Mouse (Mus musculus): ENCODE measurements at regions not wholly inside any gene's neighbourhood (a gene's known extent, or its start where the extent isn't known, plus 50 kb on each side); places are given as distances from the start of the nearest gene placed in this dataset.

DNA sequence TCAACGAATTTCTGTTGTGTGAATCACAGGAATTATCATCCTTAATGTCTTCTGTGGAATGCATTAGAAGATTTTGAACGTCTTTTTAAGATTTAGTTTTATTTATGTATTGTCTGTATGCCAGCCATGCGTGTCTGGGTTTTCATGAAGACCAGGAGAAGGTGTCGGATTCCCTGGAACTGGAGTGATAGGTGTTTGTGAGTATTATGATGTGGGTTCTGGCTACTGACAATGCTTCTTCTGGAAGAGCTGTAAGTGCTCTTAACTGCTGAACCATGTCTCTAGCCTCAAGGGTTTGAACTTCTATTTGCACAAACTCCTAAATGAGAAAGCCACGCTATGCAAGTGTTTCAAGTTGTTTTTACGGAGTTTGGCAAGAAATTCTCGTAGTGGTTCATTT, 296.5 kb downstream of the Sdhaf3 start:
- no peaks in the 10 kb centered on the region for H3K9me3 ChIP-seq (ENCODE audit: low read length)
- no peak for DNase-seq (ENCODE audit: low spot score)
- no peak for ATAC-seq
- no peak overlapping the region for H3K27ac ChIP-seq (ENCODE audit: low read length)
- H3K27me3 ChIP-seq (replicated peaks; ENCODE audit: insufficient read depth, low read length) = no peaks in the 10 kb centered on the region
- H3K4me1 ChIP-seq (ENCODE audit: insufficient read depth, low read depth, low read length) = no peaks in the 10 kb centered on the region
- H3K9ac ChIP-seq (replicated peaks; ENCODE audit: low read depth) = no peak overlapping the region
- no peak overlapping the region for H3K4me3 ChIP-seq (ENCODE audit: low read depth, low read length)
- H3K4me2 ChIP-seq (replicated peaks; ENCODE audit: low read depth, low read length) = no peak overlapping the region
- WGBS = 39% methylated on average over 7 of the region's 7 CpGs
- H3K36me3 ChIP-seq (ENCODE audit: insufficient read depth, low read length) = no peaks in the 10 kb centered on the region
- TF ChIP-seq CTCF (IDR thresholded peaks at IDR 0.05) = no peak
- no peak for TF ChIP-seq EP300 (IDR thresholded peaks at IDR 0.05)

GRCm38 (mm10) chr6:7277431-7277830, 277.2 kb upstream of the Tac1 start:
- H3K4me3 ChIP-seq (ENCODE audit: low read depth, low read length) = no peak overlapping the region
- TF ChIP-seq CTCF (IDR thresholded peaks at IDR 0.05) (no peak), EP300 (IDR thresholded peaks at IDR 0.05) (no peak)
- H3K9ac ChIP-seq (replicated peaks; ENCODE audit: low read depth) = no peak overlapping the region
- H3K27me3 ChIP-seq (replicated peaks; ENCODE audit: insufficient read depth, low read length) = no peaks in the 10 kb centered on the region
- no peak for ATAC-seq
- H3K9me3 ChIP-seq (ENCODE audit: low read length) = no peaks in the 10 kb centered on the region
- WGBS = 30% methylated on average over 4 of the region's 4 CpGs
- no peaks in the 10 kb centered on the region for H3K36me3 ChIP-seq (ENCODE audit: insufficient read depth, low read length)
- no peak overlapping the region for H3K4me2 ChIP-seq (replicated peaks; ENCODE audit: low read depth, low read length)
- no peak overlapping the region for H3K27ac ChIP-seq (ENCODE audit: low read length)
- H3K4me1 ChIP-seq (ENCODE audit: insufficient read depth, low read depth, low read length) = no peaks in the 10 kb centered on the region
- DNase-seq (ENCODE audit: low spot score) = no peak

DNA sequence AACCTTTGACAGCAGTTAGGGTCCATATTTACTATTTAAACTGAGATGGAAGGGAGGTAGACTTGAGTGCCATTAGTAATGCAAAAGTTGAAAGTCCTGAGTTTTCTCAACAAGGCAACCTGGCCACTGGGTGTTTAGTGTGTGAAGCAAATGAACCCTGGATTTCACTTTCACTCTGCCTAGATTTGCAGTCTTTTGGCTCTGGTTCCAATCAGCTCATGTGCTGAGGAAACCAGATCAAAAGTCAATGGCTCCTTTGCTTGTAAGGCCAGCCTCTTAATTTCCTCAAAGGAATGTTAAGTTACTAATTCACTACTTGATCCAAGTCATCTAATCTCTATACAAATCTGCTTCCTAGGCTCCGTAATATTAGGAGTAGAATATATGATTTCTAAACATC, 247.7 kb upstream of the Tac1 start:
- TF ChIP-seq EP300 (IDR thresholded peaks at IDR 0.05) (no peak), CTCF (IDR thresholded peaks at IDR 0.05) (no peak)
- Histone ChIP-seq H3K4me1 (ENCODE audit: insufficient read depth, low read depth, low read length) (no peaks in the 10 kb centered on the region), H3K9me3 (ENCODE audit: low read length) (no peaks in the 10 kb centered on the region), H3K27me3 (replicated peaks; ENCODE audit: insufficient read depth, low read length) (no peaks in the 10 kb centered on the region), H3K4me3 (ENCODE audit: low read depth, low read length) (no peak overlapping the region), H3K27ac (ENCODE audit: low read length) (no peak overlapping the region), H3K36me3 (ENCODE audit: insufficient read depth, low read length) (no peaks in the 10 kb centered on the region), H3K4me2 (replicated peaks; ENCODE audit: low read depth, low read length) (no peak overlapping the region), H3K9ac (replicated peaks; ENCODE audit: low read depth) (no peak overlapping the region)
- ATAC-seq = no peak
- WGBS = 66% methylated on average over 1 of the region's 1 CpGs
- no peak for DNase-seq (ENCODE audit: low spot score)

- Histone ChIP-seq H3K27ac (ENCODE audit: low read length) (no peak overlapping the region), H3K4me3 (ENCODE audit: low read depth, low read length) (no peak overlapping the region), H3K27me3 (replicated peaks; ENCODE audit: insufficient read depth, low read length) (no peaks in the 10 kb centered on the region), H3K9ac (replicated peaks; ENCODE audit: low read depth) (no peak overlapping the region), H3K4me1 (ENCODE audit: insufficient read depth, low read depth, low read length) (no peaks in the 10 kb centered on the region), H3K4me2 (replicated peaks; ENCODE audit: low read depth, low read length) (no peak overlapping the region), H3K36me3 (ENCODE audit: insufficient read depth, low read length) (no peaks in the 10 kb centered on the region), H3K9me3 (ENCODE audit: low read length) (no peaks in the 10 kb centered on the region)
- 75% methylated on average over 3 of the region's 3 CpGs for WGBS
- DNase-seq (ENCODE audit: low spot score) (no peak), ATAC-seq (no peak)
- TF ChIP-seq CTCF (IDR thresholded peaks at IDR 0.05) (no peak), EP300 (IDR thresholded peaks at IDR 0.05) (no peak)
Measured at GRCm38 (mm10) chr6:7313496-7313895, 241.2 kb upstream of the Tac1 start.

GRCm38 (mm10) chr6:7326974-7327373, 227.7 kb upstream of the Tac1 start:
- ATAC-seq (no peak), DNase-seq (ENCODE audit: low spot score) (no peak)
- Histone ChIP-seq H3K4me1 (ENCODE audit: insufficient read depth, low read depth, low read length) (no peaks in the 10 kb centered on the region), H3K27ac (ENCODE audit: low read length) (no peak overlapping the region), H3K4me2 (replicated peaks; ENCODE audit: low read depth, low read length) (no peak overlapping the region), H3K9me3 (ENCODE audit: low read length) (no peaks in the 10 kb centered on the region), H3K27me3 (replicated peaks; ENCODE audit: insufficient read depth, low read length) (no peaks in the 10 kb centered on the region), H3K36me3 (ENCODE audit: insufficient read depth, low read length) (no peaks in the 10 kb centered on the region), H3K4me3 (ENCODE audit: low read depth, low read length) (no peak overlapping the region), H3K9ac (replicated peaks; ENCODE audit: low read depth) (no peak overlapping the region)
- WGBS = 65% methylated on average over 4 of the region's 4 CpGs
- TF ChIP-seq EP300 (IDR thresholded peaks at IDR 0.05) = no peak
- TF ChIP-seq CTCF (IDR thresholded peaks at IDR 0.05) = no peak

DNA sequence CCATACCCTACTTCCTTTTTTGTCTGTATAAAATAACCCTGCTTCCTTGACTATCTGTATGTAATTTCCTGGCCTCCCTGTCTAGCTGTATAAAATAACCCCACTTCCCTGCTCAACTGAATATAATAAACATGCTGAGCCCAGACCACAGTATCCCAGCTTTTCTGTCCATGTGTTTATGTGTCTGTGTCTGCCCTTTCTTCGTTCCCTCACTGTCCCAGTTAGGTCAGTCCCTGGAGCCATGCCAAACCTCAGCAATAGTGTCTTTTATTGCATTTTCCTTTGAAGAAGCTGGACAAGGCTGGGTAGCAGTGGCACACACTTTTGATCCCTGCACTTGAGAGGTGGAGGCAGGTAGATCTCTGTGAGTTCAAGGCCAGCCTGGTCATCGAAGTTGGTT, 198.0 kb upstream of the Tac1 start:
- H3K4me2 ChIP-seq (replicated peaks; ENCODE audit: low read depth, low read length) = no peak overlapping the region
- no peak for TF ChIP-seq CTCF (IDR thresholded peaks at IDR 0.05)
- no peak for TF ChIP-seq EP300 (IDR thresholded peaks at IDR 0.05)
- H3K36me3 ChIP-seq (ENCODE audit: insufficient read depth, low read length) = no peaks in the 10 kb centered on the region
- H3K9ac ChIP-seq (replicated peaks; ENCODE audit: low read depth) = no peak overlapping the region
- ATAC-seq (no peak), DNase-seq (ENCODE audit: low spot score) (no peak)
- H3K27me3 ChIP-seq (replicated peaks; ENCODE audit: insufficient read depth, low read length) = no peaks in the 10 kb centered on the region
- WGBS = 40% methylated on average over 2 of the region's 2 CpGs
- H3K9me3 ChIP-seq (ENCODE audit: low read length) = no peaks in the 10 kb centered on the region
- no peak overlapping the region for H3K27ac ChIP-seq (ENCODE audit: low read length)
- H3K4me3 ChIP-seq (ENCODE audit: low read depth, low read length) = no peak overlapping the region
- no peaks in the 10 kb centered on the region for H3K4me1 ChIP-seq (ENCODE audit: insufficient read depth, low read depth, low read length)

- TF ChIP-seq EP300 (IDR thresholded peaks at IDR 0.05) (no peak), CTCF (IDR thresholded peaks at IDR 0.05) (no peak)
- H3K27ac ChIP-seq (ENCODE audit: low read length) = no peak overlapping the region
- H3K9ac ChIP-seq (replicated peaks; ENCODE audit: low read depth) = no peak overlapping the region
- no peaks in the 10 kb centered on the region for H3K36me3 ChIP-seq (ENCODE audit: insufficient read depth, low read length)
- no peak overlapping the region for H3K4me2 ChIP-seq (replicated peaks; ENCODE audit: low read depth, low read length)
- WGBS = 70% methylated on average over 1 of the region's 1 CpGs
- H3K9me3 ChIP-seq (ENCODE audit: low read length) = no peaks in the 10 kb centered on the region
- no peak overlapping the region for H3K4me3 ChIP-seq (ENCODE audit: low read depth, low read length)
- no peaks in the 10 kb centered on the region for H3K27me3 ChIP-seq (replicated peaks; ENCODE audit: insufficient read depth, low read length)
- no peak for ATAC-seq
- no peaks in the 10 kb centered on the region for H3K4me1 ChIP-seq (ENCODE audit: insufficient read depth, low read depth, low read length)
- DNase-seq (ENCODE audit: low spot score) = no peak
Measured at GRCm38 (mm10) chr6:7367166-7367565, 187.5 kb upstream of the Tac1 start.
